Mouse (Mus musculus) megakaryocyte, embryonic 14.5 days (primary cell): ENCODE data around the gene Cd180.

Experiments
- FLI1 ChIP-seq: IDR thresholded peaks from 2 replicates; pipeline ENCODE4 v1.6.1; 2012; ENCODE audit warnings: low read length, inconsistent platforms, mixed read lengths
- GATA1 ChIP-seq: IDR thresholded peaks from 3 replicates; pipeline ENCODE4 v1.6.1; 2012; ENCODE audit warnings: mixed read lengths, low read length, inconsistent platforms, borderline replicate concordance

DNA sequence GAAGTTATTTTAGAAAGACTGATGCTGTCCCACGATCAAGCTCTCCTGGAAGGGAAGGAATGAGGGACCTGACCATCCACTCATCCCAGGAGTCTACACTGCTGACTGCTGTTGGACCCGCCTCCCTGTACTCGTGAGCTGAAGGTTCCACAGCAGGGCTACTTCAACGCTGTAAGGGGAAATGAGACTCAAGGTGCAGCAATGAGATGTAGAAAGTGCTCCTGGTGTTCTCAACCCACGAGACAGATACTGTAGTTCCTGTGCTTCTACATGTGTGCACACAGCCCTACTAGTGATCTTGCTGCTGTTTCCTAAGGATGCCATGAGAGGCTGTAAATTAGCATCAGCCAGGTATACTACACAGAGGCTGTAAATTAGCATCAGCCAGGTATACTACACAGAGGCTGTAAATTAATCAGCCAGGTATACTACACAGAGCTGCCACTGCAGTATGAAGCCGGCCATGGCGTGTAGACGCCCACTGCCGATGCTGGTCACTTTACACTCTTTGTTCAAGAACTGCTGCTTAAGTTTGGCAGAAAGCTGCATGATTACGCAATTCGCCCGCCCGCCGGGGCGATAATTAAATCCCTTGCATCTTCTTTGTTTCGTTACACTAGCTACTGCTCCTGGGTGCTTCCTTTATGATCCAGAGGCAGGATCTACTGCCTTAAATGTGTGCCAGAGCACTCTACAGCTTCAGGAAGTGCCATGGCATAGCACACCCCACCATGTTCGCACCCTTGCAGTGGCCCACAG lies 53.6 kb downstream of the Cd180 start:
- TF ChIP-seq GATA1 (no peak), FLI1 (no peak)
